Mouse (Mus musculus): Measurements from ENCODE around the gene Ephx3. TPM values are rescaled to one million over a fixed set of nuclear protein-coding genes. Genes with fewer than 3 reads are reported as not detected.

The Ephx3 gene
- under 1 TPM; 0.17 to 0.93 TPM for polyA plus RNA-seq (2017; shearing (Covaris generic))

GRCm38 (mm10) chr17:32188863-32189636 is at the start of gene Ephx3:
Gene Ephx3, minus strand, starts transcription at chr17:32189549.

GRCm38 (mm10) chr17:32166687-32167086 is 22.7 kb downstream of the Ephx3 start, which contains the start of gene Notch3:
Gene Notch3, minus strand, starts transcription at chr17:32166852.

Other genes starting within 250 kb of the Ephx3 start
- gene Rrp1b, start 153.4 kb downstream of the Ephx3 start, polyA plus RNA-seq (2017; shearing (Covaris generic)): 10 to 100 TPM; 46.8 to 58.8 TPM
- 1 to 10 TPM in 1 of 2 experiments, under 1 TPM in 1; 0.43 to 1.2 TPM for gene Hsf2bp, start 153.2 kb downstream of the Ephx3 start, polyA plus RNA-seq (2017; shearing (Covaris generic))
- under 1 TPM in 1 of 2 experiments, not detected in 1; 0.38 TPM for gene Notch3, start 22.7 kb downstream of the Ephx3 start, polyA plus RNA-seq (2017; shearing (Covaris generic))
- 100 to 1,000 TPM; 189 to 201 TPM for gene Brd4, start 95.2 kb upstream of the Ephx3 start, polyA plus RNA-seq (2017; shearing (Covaris generic))
- 100 to 1,000 TPM; 208 to 255 TPM for gene Akap8, start 131.7 kb upstream of the Ephx3 start, polyA plus RNA-seq (2017; shearing (Covaris generic))
- 100 to 1,000 TPM; 283 to 295 TPM for gene Akap8l, start 161.1 kb upstream of the Ephx3 start, polyA plus RNA-seq (2017; shearing (Covaris generic))
- 10 to 100 TPM; 27.1 to 33.8 TPM for gene Wiz, start 199.9 kb upstream of the Ephx3 start, polyA plus RNA-seq (2017; shearing (Covaris generic))
- gene Rasal3, start 214.0 kb upstream of the Ephx3 start, polyA plus RNA-seq (2017; shearing (Covaris generic)): 100 to 1,000 TPM; 646 to 988 TPM
- 10 to 100 TPM; 80.6 to 97.0 TPM for gene Pglyrp2, start 234.6 kb upstream of the Ephx3 start, polyA plus RNA-seq (2017; shearing (Covaris generic))

All from inflammation-experienced regulatory T-cells (primary cell).